Mouse (Mus musculus) right cerebral cortex, postnatal 36 days (tissue): Measurements from ENCODE around the gene Olfr286.

Experiments used
- DNase-seq, 2 experiments: peaks; one replicate each; pipeline ENCODE4 v3.0.0; 2022; ENCODE audit warnings: low spot score in 2 of 2, mixed read lengths in 1 of 2

Gene Olfr286

GRCm38 (mm10) chr15:98234350-98234749 lies at the start of gene Olfr286:
Gene Olfr286 (minus strand): TSS chr15:98234450.
- no peak for DNase-seq

GRCm38 (mm10) chr15:98257776-98258175 lies 23.5 kb upstream of the Olfr286 start:
- DNase-seq: no peak

GRCm38 (mm10) chr15:98257193-98257592 lies 22.9 kb upstream of the Olfr286 start, which contains the start of gene H1fnt:
Gene H1fnt (minus strand): TSS chr15:98257293.
- DNase-seq: no peak

GRCm38 (mm10) chr15:98256271-98256670 lies 22.0 kb upstream of the Olfr286 start:
- no peak for DNase-seq

- no peak for DNase-seq
Measured at GRCm38 (mm10) chr15:98235442-98235841, 1.2 kb upstream of the Olfr286 start.

- no peak for DNase-seq
Measured at GRCm38 (mm10) chr15:98226096-98226495, 8.2 kb downstream of the Olfr286 start.

GRCm38 (mm10) chr15:98225610-98226009 lies 8.6 kb downstream of the Olfr286 start:
- no peak for DNase-seq

- DNase-seq: no peak
Measured at GRCm38 (mm10) chr15:98222377-98222776, 11.9 kb downstream of the Olfr286 start.

- DNase-seq: peak in 1 of 2 experiments; percentile 2
Measured at GRCm38 (mm10) chr15:98220877-98221276, 13.4 kb downstream of the Olfr286 start, which contains the start of the genes Gm44579 and Olfr287. Gene Gm44579 (minus strand): TSS chr15:98220977. Gene Olfr287 (minus strand): TSS chr15:98221056.

- DNase-seq: no peak
Measured at GRCm38 (mm10) chr15:98214130-98214529, 20.1 kb downstream of the Olfr286 start.

- no peak for DNase-seq
Measured at GRCm38 (mm10) chr15:98213336-98213870, 20.8 kb downstream of the Olfr286 start.

- no peak for DNase-seq
Measured at GRCm38 (mm10) chr15:98209676-98210075, 24.6 kb downstream of the Olfr286 start.

- DNase-seq: no peak
Measured at GRCm38 (mm10) chr15:98195442-98195841, 38.8 kb downstream of the Olfr286 start, which contains the start of gene Olfr288. Gene Olfr288 (minus strand): TSS chr15:98195542.

- no peak for DNase-seq
Measured at GRCm38 (mm10) chr15:98184456-98184855, 49.8 kb downstream of the Olfr286 start.

GRCm38 (mm10) chr15:98181856-98182570 lies 52.2 kb downstream of the Olfr286 start:
- DNase-seq: no peak

GRCm38 (mm10) chr15:98181132-98181711 lies 53.0 kb downstream of the Olfr286 start:
- DNase-seq: peak; percentile 91 to 97

GRCm38 (mm10) chr15:98180567-98181131 lies 53.6 kb downstream of the Olfr286 start:
- no peak for DNase-seq

- no peak for DNase-seq
Measured at GRCm38 (mm10) chr15:98177320-98177719, 56.9 kb downstream of the Olfr286 start.
